Comparison of ENCODE assay signal across 11 mouse cellular contexts in genomic region chr16:13367466-13367856, GRCm38 (mm10).
DNase-seq lines count a peak whose midpoint lies in the region; ATAC-seq and TF ChIP-seq lines count a peak whose summit lies in the region.
"Had no signal": no experiment of that assay in that cellular context is flagged by ENCODE, and none has a peak within 500 bp of the region (broad histone marks: within the 10 kb centered on the region; RNA-seq: fewer than 3 reads in every experiment).

No protein-coding gene starts in this region.

- 0 out of 2 replicates have a peak overlapping the region, but pooled peaks have one; percentile 14 for H3K9ac ChIP-seq in heart, embryonic 13.5 days
- no peak overlapping the region for H3K9ac ChIP-seq in lung, embryonic 16.5 days (ENCODE audit: low read length)
- no peak overlapping the region for H3K9ac ChIP-seq in embryonic facial prominence, embryonic 15.5 days
- H3K9ac ChIP-seq in midbrain, postnatal 0 days (replicated peaks; ENCODE audit: low read length, poor library complexity, severe bottlenecking): no peak overlapping the region
- H3K9ac ChIP-seq: liver, embryonic 12.5 days had no signal

- no peak overlapping the region for H3K4me3 ChIP-seq in heart, embryonic 13.5 days
- no peak overlapping the region for H3K4me3 ChIP-seq in lung, embryonic 16.5 days (ENCODE audit: low read length)
- no peak overlapping the region for H3K4me3 ChIP-seq in lung, adult 2 months (replicated peaks; ENCODE audit: extremely low read depth, low read depth, low read length)
- no peak overlapping the region for H3K4me3 ChIP-seq in embryonic facial prominence, embryonic 15.5 days (replicated peaks)
- no peak overlapping the region for H3K4me3 ChIP-seq in midbrain, postnatal 0 days (ENCODE audit: low read depth, low read length)
- H3K4me3 ChIP-seq in thymus, adult 2 months (ENCODE audit: control insufficient read depth, insufficient read depth, low read length): no peak overlapping the region
- H3K4me3 ChIP-seq: erythroblast, embryonic 14.5 days; liver, embryonic 12.5 days had no signal

- H3K4me1 ChIP-seq in heart, embryonic 13.5 days: peaks cover 65% of the 10 kb centered on the region
- H3K4me1 ChIP-seq in lung, embryonic 16.5 days (replicated peaks; ENCODE audit: control insufficient read depth, insufficient read depth, low read length): peaks cover 17% of the 10 kb centered on the region
- peaks cover 19% of the 10 kb centered on the region for H3K4me1 ChIP-seq in lung, adult 2 months (ENCODE audit: control insufficient read depth, insufficient read depth, low read length)
- peaks cover 27% of the 10 kb centered on the region for H3K4me1 ChIP-seq in embryonic facial prominence, embryonic 15.5 days
- peaks cover 14% of the 10 kb centered on the region for H3K4me1 ChIP-seq in midbrain, postnatal 0 days (ENCODE audit: insufficient read depth, low read length)
- H3K4me1 ChIP-seq in thymus, adult 2 months (replicated peaks; ENCODE audit: control insufficient read depth, insufficient read depth, low read length): 0 out of 2 replicates have a peak, but pooled peaks cover 2% of the 10 kb centered on the region

- H3K36me3 ChIP-seq in heart, embryonic 13.5 days: peaks cover 4% of the 10 kb centered on the region; the same call in 1 of the 2 replicates
- no peaks in the 10 kb centered on the region for H3K36me3 ChIP-seq in lung, embryonic 16.5 days (ENCODE audit: control insufficient read depth, insufficient read depth, low read length)
- no peaks in the 10 kb centered on the region for H3K36me3 ChIP-seq in embryonic facial prominence, embryonic 15.5 days
- no peaks in the 10 kb centered on the region for H3K36me3 ChIP-seq in midbrain, postnatal 0 days (ENCODE audit: insufficient read depth, low read length)
- H3K36me3 ChIP-seq in thymus, adult 2 months (ENCODE audit: control insufficient read depth, insufficient read depth, low read length): no peaks in the 10 kb centered on the region
- H3K36me3 ChIP-seq: liver, embryonic 12.5 days had no signal

- H3K27me3 ChIP-seq in heart, embryonic 13.5 days (replicated peaks): no peaks in the 10 kb centered on the region
- H3K27me3 ChIP-seq in lung, embryonic 16.5 days (ENCODE audit: control insufficient read depth, insufficient read depth, low read depth, low read length): no peaks in the 10 kb centered on the region
- no peaks in the 10 kb centered on the region for H3K27me3 ChIP-seq in embryonic facial prominence, embryonic 15.5 days
- no peaks in the 10 kb centered on the region for H3K27me3 ChIP-seq in midbrain, postnatal 0 days (ENCODE audit: insufficient read depth, low read length)
- no peaks in the 10 kb centered on the region for H3K27me3 ChIP-seq in thymus, adult 2 months (ENCODE audit: control insufficient read depth, insufficient read depth, low read length)
- H3K27me3 ChIP-seq: liver, embryonic 12.5 days had no signal

- no peak for ATAC-seq in heart, embryonic 13.5 days (ENCODE audit: extremely low read depth, insufficient number of reproducible peaks, low FRiP score, low TSS enrichment)
- ATAC-seq in lung, embryonic 16.5 days (ENCODE audit: low read depth): no peak
- ATAC-seq in embryonic facial prominence, embryonic 15.5 days (ENCODE audit: insufficient number of reproducible peaks, low FRiP score, low TSS enrichment, low read depth): no peak
- peak; percentile 36; the same call in 1 of the 2 replicates for ATAC-seq in midbrain, postnatal 0 days (ENCODE audit: low FRiP score)
- ATAC-seq: liver, embryonic 12.5 days had no signal

- peak overlapping the region; percentile 38 for H3K27ac ChIP-seq in heart, embryonic 13.5 days (replicated peaks)
- H3K27ac ChIP-seq in lung, embryonic 16.5 days (ENCODE audit: low read length): peak overlapping the region; percentile 43; the same call in 1 of the 2 replicates
- 0 out of 2 replicates have a peak overlapping the region, but pooled peaks have one; percentile 34 for H3K27ac ChIP-seq in embryonic facial prominence, embryonic 15.5 days (replicated peaks)
- H3K27ac ChIP-seq in midbrain, postnatal 0 days (ENCODE audit: low read depth, low read length): peak overlapping the region; percentile 68
- no peak overlapping the region for H3K27ac ChIP-seq in thymus, adult 2 months (ENCODE audit: control insufficient read depth, insufficient read depth, low read length)
- H3K27ac ChIP-seq: liver, embryonic 12.5 days had no signal

- DNase-seq in heart, adult 18-20 months: no peak
- no peak for DNase-seq in lung, adult 2 months
- DNase-seq in midbrain, postnatal 0 days (ENCODE audit: low spot score): no peak
- no peak for DNase-seq in frontal cortex, postnatal 36 days (ENCODE audit: low spot score in 2 of 2)
- DNase-seq in thymus, adult 2 months: no peak
- DNase-seq: thymus, adult 18-20 months had no signal

- H3K9me3 ChIP-seq in heart, embryonic 13.5 days: no peaks in the 10 kb centered on the region
- no peaks in the 10 kb centered on the region for H3K9me3 ChIP-seq in lung, embryonic 16.5 days (ENCODE audit: control insufficient read depth, low read length)
- H3K9me3 ChIP-seq in embryonic facial prominence, embryonic 15.5 days (replicated peaks): no peaks in the 10 kb centered on the region
- H3K9me3 ChIP-seq in midbrain, postnatal 0 days (ENCODE audit: low read length): no peaks in the 10 kb centered on the region
- H3K9me3 ChIP-seq: liver, embryonic 12.5 days had no signal

- no peak for TF ChIP-seq CTCF in lung, adult 2 months (IDR thresholded peaks at IDR 0.05; ENCODE audit: insufficient read depth, low read length)
- TF ChIP-seq CTCF in midbrain, postnatal 0 days (IDR thresholded peaks at IDR 0.05): no peak
- no peak for TF ChIP-seq CTCF in thymus, adult 2 months (IDR thresholded peaks at IDR 0.05; ENCODE audit: borderline replicate concordance, control insufficient read depth, extremely low read depth, insufficient read depth, low read length, poor library complexity)

- H3K4me2 ChIP-seq in heart, embryonic 13.5 days: no peak overlapping the region
- no peak overlapping the region for H3K4me2 ChIP-seq in lung, embryonic 16.5 days (ENCODE audit: low read depth, low read length)
- no peak overlapping the region for H3K4me2 ChIP-seq in embryonic facial prominence, embryonic 15.5 days (replicated peaks)
- peak overlapping the region; percentile 36 for H3K4me2 ChIP-seq in midbrain, postnatal 0 days (ENCODE audit: low read depth, low read length, poor library complexity, severe bottlenecking)
- H3K4me2 ChIP-seq: liver, embryonic 12.5 days had no signal

- no peak for TF ChIP-seq POLR2A in lung, adult 2 months (IDR thresholded peaks at IDR 0.05; ENCODE audit: borderline replicate concordance, extremely low read depth, low read depth, low read length)
- TF ChIP-seq POLR2A in thymus, adult 2 months (IDR thresholded peaks at IDR 0.05; ENCODE audit: control insufficient read depth, extremely low read depth, insufficient read depth, low read length, poor library complexity): no peak

- 65% methylated on average over 2 of the region's 2 CpGs for WGBS in heart, embryonic 13.5 days
- WGBS in lung, embryonic 16.5 days: 36% methylated on average over 2 of the region's 2 CpGs
- WGBS in lung, adult 2 months: 19% methylated on average over 2 of the region's 2 CpGs
- 67% methylated on average over 2 of the region's 2 CpGs for WGBS in embryonic facial prominence, embryonic 15.5 days
- 53% methylated on average over 2 of the region's 2 CpGs for WGBS in midbrain, postnatal 0 days
- WGBS in thymus, adult 2 months: 45% methylated on average over 2 of the region's 2 CpGs
